Mouse (Mus musculus): Measurements from ENCODE around the gene Wbp1.

GRCm38 (mm10) chr6:83136291-83136880 is 15.0 kb upstream of the Wbp1 start:
- TF ChIP-seq CTCF (IDR thresholded peaks at IDR 0.05; ENCODE audit: low read depth) (no peak), EP300 (IDR thresholded peaks at IDR 0.05; ENCODE audit: low read depth) (no peak)
